Mouse (Mus musculus) heart, embryonic 10.5 days (tissue): ENCODE data around the gene Wnt1. TPM values are rescaled to one million over a fixed set of nuclear protein-coding genes. Genes with fewer than 3 reads are reported as not detected.
"Not testable (repeated sequence)": the region's sequence is repeated elsewhere in the genome, so short reads cannot be mapped to it uniquely, and the experiment has no call there.

Experiments
- DNase-seq: peaks from one replicate; pipeline ENCODE4 v3.0.0-alpha.2; 2017; ENCODE audit warnings: low spot score
- H3K27ac ChIP-seq: fragments of 300-500 bp; sonication (generic); 2 replicates; pipeline ENCODE4 v1.5.1; 2016; ENCODE audit warnings: mild to moderate bottlenecking
- H3K27me3 ChIP-seq: fragments of 300-500 bp; sonication (generic); 2 replicates; pipeline ENCODE4 v1.6.1; 2016; ENCODE audit warnings: mild to moderate bottlenecking; ENCODE audit not compliant: poor library complexity, insufficient read depth, severe bottlenecking
- H3K36me3 ChIP-seq: fragments of 300-500 bp; sonication (generic); 2 replicates; pipeline ENCODE4 v1.6.1; 2016; ENCODE audit warnings: mild to moderate bottlenecking, moderate library complexity
- H3K4me1 ChIP-seq: fragments of 300-500 bp; sonication (generic); 2 replicates; pipeline ENCODE4 v1.6.1; 2016; ENCODE audit warnings: mild to moderate bottlenecking
- H3K4me3 ChIP-seq: fragments of 300-500 bp; sonication (generic); 2 replicates; pipeline ENCODE4 v1.5.1; 2016; ENCODE audit warnings: mild to moderate bottlenecking, moderate library complexity
- H3K9me3 ChIP-seq: fragments of 300-500 bp; sonication (generic); 2 replicates; pipeline ENCODE4 v1.6.1; 2016; ENCODE audit warnings: mild to moderate bottlenecking, moderate library complexity
- WGBS: fragments of 180-500 bp; shearing (Covaris S2); methylation state at CpG from one replicate; pipeline ENCODE4 v1.1.7; 2016; 5-methylcytosine and 5-hydroxymethylcytosine counted together
- polyA plus RNA-seq: library from polyadenylated mRNA; unstranded; fragments of >200 nt; fragmentation: Nextera tagmentation; extraction: Ambion mirVana; gene quantifications from 2 replicates; pipeline ENCODE4 v1.2.1, GENCODE M21; 2016

Wnt1 gene
- polyA plus RNA-seq, 1 experiment from 2014 or later, result not detected

- 12% methylated on average over 12 of the region's 12 CpGs for WGBS
- H3K4me3 ChIP-seq, result no peak overlapping the region
- H3K4me1 ChIP-seq, result peaks cover 30% of the 10 kb centered on the region
- peaks cover 100% of the 10 kb centered on the region for H3K27me3 ChIP-seq
- no peak overlapping the region for H3K27ac ChIP-seq
- H3K36me3 ChIP-seq, result no peaks in the 10 kb centered on the region
- H3K9me3 ChIP-seq, result no peaks in the 10 kb centered on the region
- no peak for DNase-seq
These were observed 9.7 kb downstream of the Wnt1 start for GRCm38 (mm10) chr15:98799396-98799795.

DNA sequence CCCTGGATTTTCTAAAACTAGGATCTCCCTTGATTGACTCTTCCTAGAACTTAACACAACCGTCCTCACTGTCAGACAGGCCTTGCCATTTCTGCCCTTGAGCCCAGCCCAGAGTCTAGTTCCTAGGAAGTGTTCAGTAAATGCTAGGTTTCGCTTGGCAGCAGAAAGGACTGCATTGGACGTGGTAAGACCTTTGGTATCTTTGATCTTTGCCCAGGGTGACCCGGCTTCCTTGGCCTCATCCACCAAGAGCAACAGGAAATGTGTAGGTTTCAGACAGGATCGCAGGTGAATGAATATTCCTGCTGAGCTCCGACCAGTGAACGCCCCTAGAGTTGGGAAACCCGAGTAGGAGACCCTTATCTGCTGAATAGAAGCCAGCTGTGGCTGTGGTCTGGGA lies 13.3 kb downstream of the Wnt1 start:
- H3K9me3 ChIP-seq, result no peaks in the 10 kb centered on the region
- WGBS, result 4% methylated on average over 8 of the region's 8 CpGs
- no peak overlapping the region for H3K27ac ChIP-seq
- H3K4me1 ChIP-seq, result peaks cover 42% of the 10 kb centered on the region
- DNase-seq, result no peak
- peaks cover 100% of the 10 kb centered on the region for H3K27me3 ChIP-seq
- peak overlapping the region; percentile 22; the same call in 1 of the 2 replicates for H3K4me3 ChIP-seq
- no peaks in the 10 kb centered on the region for H3K36me3 ChIP-seq

GRCm38 (mm10) chr15:98804054-98804453 lies 14.4 kb downstream of the Wnt1 start:
- H3K27ac ChIP-seq, result no peak overlapping the region
- peak overlapping the region; percentile 35; the same call in 1 of the 2 replicates for H3K4me3 ChIP-seq
- peaks cover 100% of the 10 kb centered on the region for H3K27me3 ChIP-seq
- DNase-seq, result peak; percentile 90
- 1% methylated on average over 32 of the region's 32 CpGs for WGBS
- no peaks in the 10 kb centered on the region for H3K9me3 ChIP-seq
- H3K4me1 ChIP-seq, result peaks cover 52% of the 10 kb centered on the region
- H3K36me3 ChIP-seq, result no peaks in the 10 kb centered on the region

DNA sequence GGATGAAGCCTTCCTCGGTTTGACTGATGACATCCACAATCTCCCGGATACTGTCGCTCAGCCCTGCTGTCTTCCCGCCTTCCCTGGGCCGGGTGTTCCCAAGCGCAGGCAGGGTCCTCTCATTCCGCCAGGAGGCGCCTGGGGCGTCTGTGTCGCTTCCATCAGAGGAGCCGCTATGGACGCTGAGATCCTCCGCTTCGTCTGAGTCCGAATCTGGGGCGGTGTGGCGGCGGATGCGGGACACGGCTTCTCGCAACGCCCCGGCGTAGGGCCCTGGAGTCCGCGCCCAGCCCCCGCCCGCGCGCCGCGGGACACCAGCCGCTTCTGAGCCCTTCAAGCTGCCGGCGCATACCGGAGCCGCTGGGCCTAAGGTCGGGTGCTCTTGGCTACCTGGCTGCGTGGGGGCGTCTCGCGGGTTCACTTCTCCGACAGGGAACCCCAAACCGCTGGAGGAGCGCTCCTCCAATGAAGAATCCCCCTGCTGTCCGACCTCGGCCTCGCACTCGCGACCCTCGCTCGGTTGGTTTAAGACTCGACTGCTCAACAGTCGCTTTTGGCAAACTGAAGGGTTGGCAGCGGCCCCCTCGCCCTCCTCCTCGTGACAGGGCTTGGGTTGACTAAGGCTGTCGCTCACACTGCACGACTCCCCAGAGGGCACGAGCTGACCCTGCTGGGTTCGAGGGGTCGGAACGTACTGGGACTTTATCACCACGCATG lies 15.8 kb downstream of the Wnt1 start:
- peaks cover 98% of the 10 kb centered on the region for H3K27me3 ChIP-seq
- H3K9me3 ChIP-seq, result no peaks in the 10 kb centered on the region
- under 1% methylated on average over 64 of the region's 64 CpGs for WGBS
- peak overlapping the region; percentile 19; the same call in 1 of the 2 replicates for H3K27ac ChIP-seq
- H3K4me1 ChIP-seq, result peaks cover 62% of the 10 kb centered on the region
- H3K4me3 ChIP-seq, result peak overlapping the region; percentile 63
- DNase-seq, result peak; percentile 85
- no peaks in the 10 kb centered on the region for H3K36me3 ChIP-seq

DNA sequence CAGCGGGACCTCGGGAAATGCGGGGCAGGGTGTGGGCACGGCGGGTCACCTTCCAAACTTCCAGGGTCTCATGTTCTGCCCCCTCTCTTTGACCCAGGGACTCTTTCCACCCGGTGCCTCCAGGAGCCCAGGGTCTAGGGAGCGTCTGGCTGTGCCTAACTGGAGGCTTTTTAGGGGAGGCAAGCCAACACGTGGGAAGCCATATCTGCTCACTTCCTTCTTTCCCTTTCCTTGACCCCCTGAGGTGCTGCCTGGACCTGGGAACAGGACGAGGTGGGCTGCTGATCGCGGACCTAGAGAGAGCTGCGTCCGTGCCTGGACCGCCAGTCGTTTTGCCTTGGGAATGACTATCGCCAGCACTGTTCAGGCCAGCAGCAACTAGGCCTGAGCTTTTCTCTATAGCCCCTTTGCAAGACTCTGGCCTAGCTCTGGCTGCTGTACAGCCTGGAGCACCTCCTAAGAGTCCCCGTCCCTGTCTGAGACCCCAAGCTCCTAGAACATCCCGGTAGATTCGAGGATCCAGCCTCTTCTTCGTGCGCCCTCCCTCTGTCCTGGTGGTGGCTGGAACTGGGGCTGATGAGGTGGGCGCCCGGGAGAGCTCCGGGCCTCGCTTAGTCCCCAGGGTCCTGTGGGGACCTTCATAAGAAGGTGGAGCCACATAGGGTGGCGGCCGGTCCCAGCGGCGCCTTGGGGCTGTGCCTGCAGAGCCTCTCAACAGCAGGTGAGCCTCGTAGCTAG lies 16.6 kb downstream of the Wnt1 start:
- peaks cover 62% of the 10 kb centered on the region for H3K4me1 ChIP-seq
- 2% methylated on average over 30 of the region's 30 CpGs for WGBS
- H3K27ac ChIP-seq, result peak overlapping the region; percentile 31; the same call in 1 of the 2 replicates
- DNase-seq, result no peak
- H3K4me3 ChIP-seq, result peak overlapping the region; percentile 63
- H3K27me3 ChIP-seq, result peaks cover 97% of the 10 kb centered on the region
- no peaks in the 10 kb centered on the region for H3K9me3 ChIP-seq
- peaks cover 7% of the 10 kb centered on the region for H3K36me3 ChIP-seq

GRCm38 (mm10) chr15:98806809-98807770 lies 17.4 kb downstream of the Wnt1 start:
- Histone ChIP-seq H3K9me3 (no peaks in the 10 kb centered on the region), H3K4me3 (peak overlapping the region; percentile 63), H3K4me1 (peaks cover 62% of the 10 kb centered on the region), H3K36me3 (peaks cover 14% of the 10 kb centered on the region), H3K27ac (peak overlapping the region; percentile 31), H3K27me3 (peaks cover 88% of the 10 kb centered on the region)
- DNase-seq, result no peak
- under 1% methylated on average over 58 of the region's 58 CpGs for WGBS

GRCm38 (mm10) chr15:98807895-98808650 lies 18.4 kb downstream of the Wnt1 start:
- peak overlapping the region; percentile 36; the same call in 1 of the 2 replicates for H3K27ac ChIP-seq
- under 1% methylated on average over 33 of the region's 34 CpGs for WGBS
- no peaks in the 10 kb centered on the region for H3K9me3 ChIP-seq
- H3K36me3 ChIP-seq, result peaks cover 23% of the 10 kb centered on the region
- DNase-seq, result no peak
- H3K4me3 ChIP-seq, result peak overlapping the region; percentile 63
- peaks cover 78% of the 10 kb centered on the region for H3K27me3 ChIP-seq
- H3K4me1 ChIP-seq, result peaks cover 59% of the 10 kb centered on the region

DNA sequence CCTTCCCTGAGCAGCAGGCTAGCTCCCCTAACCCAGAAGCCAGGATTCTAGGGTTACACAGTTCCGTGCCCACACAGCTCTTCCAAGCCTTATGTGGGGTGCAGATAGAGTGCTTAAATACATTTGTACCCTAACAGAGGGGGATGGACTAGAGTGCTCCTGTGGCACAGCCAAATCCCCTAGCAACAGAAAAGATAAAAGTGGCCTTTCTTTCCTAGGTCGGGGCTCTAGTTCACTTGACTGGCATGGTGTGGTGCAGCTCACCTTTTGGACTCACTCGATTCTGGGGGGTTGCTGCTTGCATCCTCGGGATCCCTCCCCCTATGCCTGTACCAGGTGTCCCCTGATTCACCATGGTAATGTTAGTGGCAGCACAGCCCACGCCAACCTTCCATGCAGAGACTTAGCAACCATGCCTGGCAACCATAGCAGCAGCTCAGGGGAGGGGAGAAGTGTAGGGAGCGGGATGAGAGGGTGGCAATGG lies 19.0 kb downstream of the Wnt1 start:
- Histone ChIP-seq H3K36me3 (peaks cover 29% of the 10 kb centered on the region), H3K4me1 (peaks cover 53% of the 10 kb centered on the region), H3K4me3 (peak overlapping the region; percentile 63), H3K9me3 (no peaks in the 10 kb centered on the region), H3K27me3 (peaks cover 72% of the 10 kb centered on the region), H3K27ac (0 out of 2 replicates have a peak overlapping the region, but pooled peaks have one; percentile 36)
- 9% methylated on average over 6 of the region's 6 CpGs for WGBS
- DNase-seq, result no peak

DNA sequence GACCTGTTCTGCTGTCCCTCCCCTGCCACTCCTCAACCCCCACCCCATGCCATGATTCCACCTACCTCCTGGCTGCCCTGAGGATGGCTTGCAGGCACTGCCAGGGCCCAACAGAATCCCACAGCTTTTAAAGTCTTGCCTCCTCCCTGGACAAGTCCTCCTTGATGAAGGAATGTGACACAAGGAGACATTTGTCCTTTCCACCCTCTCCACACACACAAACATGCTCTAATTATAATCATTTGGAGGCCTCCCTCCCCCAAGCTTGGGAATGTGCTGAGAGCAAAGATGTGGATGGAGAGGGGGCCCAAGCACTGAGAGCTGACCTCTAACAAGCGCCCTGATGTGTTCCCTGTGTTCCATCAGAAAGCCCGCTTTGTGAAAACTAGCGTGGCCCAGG lies 19.7 kb downstream of the Wnt1 start, which contains the start of gene Ddn:
Gene Ddn, minus strand, starts transcription at position 101 of the 400 bp plus-strand sequence.
- H3K27me3 ChIP-seq, result peaks cover 65% of the 10 kb centered on the region
- 0 out of 2 replicates have a peak within 1 kb of the TSS, but pooled peaks have one; percentile 36 for H3K27ac ChIP-seq
- no peaks in the 10 kb centered on the region for H3K9me3 ChIP-seq
- peaks cover 36% of the 10 kb centered on the region for H3K36me3 ChIP-seq
- DNase-seq, result no peak
- WGBS, result 36% methylated on average over 3 of the region's 3 CpGs
- H3K4me1 ChIP-seq, result peaks cover 48% of the 10 kb centered on the region
- H3K4me3 ChIP-seq, result peak within 1 kb of the TSS; percentile 63

- H3K27me3 ChIP-seq, result peaks cover 57% of the 10 kb centered on the region
- 69% methylated on average over 6 of the region's 6 CpGs for WGBS
- not testable (repeated sequence) for H3K27ac ChIP-seq, H3K4me3 ChIP-seq, H3K9me3 ChIP-seq, DNase-seq
- H3K4me1 ChIP-seq, result peaks cover 48% of the 10 kb centered on the region
- peaks cover 42% of the 10 kb centered on the region for H3K36me3 ChIP-seq
These were observed 20.6 kb downstream of the Wnt1 start for GRCm38 (mm10) chr15:98810212-98810611.

- 84% methylated on average over 20 of the region's 20 CpGs for WGBS
- Histone ChIP-seq H3K36me3 (peaks cover 60% of the 10 kb centered on the region), H3K9me3 (no peaks in the 10 kb centered on the region), H3K4me3 (no peak overlapping the region), H3K4me1 (peaks cover 22% of the 10 kb centered on the region), H3K27ac (no peak overlapping the region), H3K27me3 (peaks cover 30% of the 10 kb centered on the region)
- no peak for DNase-seq
These were observed 23.2 kb downstream of the Wnt1 start for GRCm38 (mm10) chr15:98812741-98813424.
